Mouse (Mus musculus): ENCODE data around the gene Naxd. TPM values are rescaled to one million over a fixed set of nuclear protein-coding genes. Genes with fewer than 3 reads are reported as not detected.

Gene Naxd
- polyA plus RNA-seq, 1 experiment, result 46.7 TPM

- TF ChIP-seq GATA1 (IDR thresholded peaks at IDR 0.05; ENCODE audit: low read length), result no peak
Observed at GRCm38 (mm10) chr8:11463889-11464706, 33.2 kb upstream of the Naxd start.

GRCm38 (mm10) chr8:11464707-11464964, 32.7 kb upstream of the Naxd start:
- TF ChIP-seq GATA1 (IDR thresholded peaks at IDR 0.05; ENCODE audit: low read length), result no peak

- TF ChIP-seq GATA1 (IDR thresholded peaks at IDR 0.05; ENCODE audit: low read length), result no peak
Observed at GRCm38 (mm10) chr8:11465619-11466018, 31.7 kb upstream of the Naxd start.

- no peak for TF ChIP-seq GATA1 (IDR thresholded peaks at IDR 0.05; ENCODE audit: low read length)
Observed at GRCm38 (mm10) chr8:11469095-11469494, 28.2 kb upstream of the Naxd start.

- TF ChIP-seq GATA1 (IDR thresholded peaks at IDR 0.05; ENCODE audit: low read length), result no peak
Observed at GRCm38 (mm10) chr8:11470694-11471093, 26.6 kb upstream of the Naxd start.

GRCm38 (mm10) chr8:11471309-11471708, 26.0 kb upstream of the Naxd start:
- TF ChIP-seq GATA1 (IDR thresholded peaks at IDR 0.05; ENCODE audit: low read length), result no peak

GRCm38 (mm10) chr8:11473072-11473471, 24.2 kb upstream of the Naxd start:
- no peak for TF ChIP-seq GATA1 (IDR thresholded peaks at IDR 0.05; ENCODE audit: low read length)

GRCm38 (mm10) chr8:11475397-11475796, 21.9 kb upstream of the Naxd start:
- TF ChIP-seq GATA1 (IDR thresholded peaks at IDR 0.05; ENCODE audit: low read length), result no peak

GRCm38 (mm10) chr8:11475876-11476275, 21.4 kb upstream of the Naxd start:
- TF ChIP-seq GATA1 (IDR thresholded peaks at IDR 0.05; ENCODE audit: low read length), result no peak

- TF ChIP-seq GATA1 (IDR thresholded peaks at IDR 0.05; ENCODE audit: low read length), result no peak
Observed at GRCm38 (mm10) chr8:11476338-11477177, 20.7 kb upstream of the Naxd start.

GRCm38 (mm10) chr8:11477178-11477553, 20.1 kb upstream of the Naxd start:
- no peak for TF ChIP-seq GATA1 (IDR thresholded peaks at IDR 0.05; ENCODE audit: low read length)

- no peak for TF ChIP-seq GATA1 (IDR thresholded peaks at IDR 0.05; ENCODE audit: low read length)
Observed at GRCm38 (mm10) chr8:11477811-11478761, 19.2 kb upstream of the Naxd start, which contains the start of gene Rab20. Rab20 (minus strand) TSS chr8:11478710.

GRCm38 (mm10) chr8:11478807-11479527, 18.3 kb upstream of the Naxd start:
- no peak for TF ChIP-seq GATA1 (IDR thresholded peaks at IDR 0.05; ENCODE audit: low read length)

- TF ChIP-seq GATA1 (IDR thresholded peaks at IDR 0.05; ENCODE audit: low read length), result no peak
Observed at GRCm38 (mm10) chr8:11479591-11479990, 17.7 kb upstream of the Naxd start.

GRCm38 (mm10) chr8:11481876-11482275, 15.4 kb upstream of the Naxd start:
- TF ChIP-seq GATA1 (IDR thresholded peaks at IDR 0.05; ENCODE audit: low read length), result no peak

Data from G1E-ER4 (cell line).